Mouse (Mus musculus): ENCODE measurements around the gene Selenof.

Selenof gene

DNA sequence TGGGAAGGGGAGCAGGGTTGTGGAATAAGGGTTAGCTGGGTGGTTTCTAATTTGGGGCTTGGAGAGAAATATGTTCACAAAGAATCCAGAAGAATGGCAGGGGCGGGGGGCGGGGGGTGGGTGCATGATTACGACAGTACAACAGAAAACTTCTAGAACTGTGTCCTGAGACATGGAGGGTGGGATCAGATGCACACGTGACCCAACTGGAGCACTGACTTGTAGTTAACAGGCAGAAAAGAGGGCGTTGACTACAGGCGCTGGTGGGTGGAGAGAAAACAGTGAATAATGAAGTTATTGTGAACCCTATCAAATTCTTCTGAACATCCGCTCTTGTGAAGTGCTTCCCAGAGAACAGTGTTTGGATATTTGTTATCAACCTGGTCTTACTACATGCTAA, 6.2 kb upstream of the Selenof start:
- DNase-seq (ENCODE audit: low spot score) = no peak

- peak; percentile 32 for DNase-seq (ENCODE audit: low spot score)
Observed at GRCm38 (mm10) chr3:144565212-144565611, 4.9 kb upstream of the Selenof start.

DNA sequence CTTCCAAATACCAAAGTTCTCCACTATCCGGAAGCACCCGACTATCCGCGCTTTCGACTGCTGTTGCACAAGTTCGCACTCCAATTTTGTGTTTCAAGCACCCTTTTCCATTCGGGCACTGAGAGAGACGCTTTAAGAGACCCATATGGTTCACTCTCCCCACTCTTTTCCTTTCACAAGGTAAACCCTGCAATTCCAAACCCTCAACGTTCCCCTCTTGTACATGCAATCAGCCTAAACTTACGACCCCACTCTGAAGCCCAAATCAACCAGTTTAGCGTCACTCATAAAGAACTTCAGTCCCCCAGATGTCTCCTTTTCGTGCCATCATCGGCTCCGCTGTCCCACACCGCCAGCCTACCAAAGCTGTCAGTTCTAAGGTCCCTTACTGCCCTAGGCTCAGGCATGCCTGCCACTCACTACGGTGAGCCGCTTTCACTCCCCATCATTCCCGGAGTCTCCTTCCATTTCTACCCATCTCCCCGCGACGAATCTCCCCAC, 1.2 kb upstream of the Selenof start:
- peak; percentile 55 for DNase-seq (ENCODE audit: low spot score)

- DNase-seq (ENCODE audit: low spot score) = peak; percentile 18
Observed at GRCm38 (mm10) chr3:144569401-144569971, 618 bp upstream of the Selenof start.

DNA sequence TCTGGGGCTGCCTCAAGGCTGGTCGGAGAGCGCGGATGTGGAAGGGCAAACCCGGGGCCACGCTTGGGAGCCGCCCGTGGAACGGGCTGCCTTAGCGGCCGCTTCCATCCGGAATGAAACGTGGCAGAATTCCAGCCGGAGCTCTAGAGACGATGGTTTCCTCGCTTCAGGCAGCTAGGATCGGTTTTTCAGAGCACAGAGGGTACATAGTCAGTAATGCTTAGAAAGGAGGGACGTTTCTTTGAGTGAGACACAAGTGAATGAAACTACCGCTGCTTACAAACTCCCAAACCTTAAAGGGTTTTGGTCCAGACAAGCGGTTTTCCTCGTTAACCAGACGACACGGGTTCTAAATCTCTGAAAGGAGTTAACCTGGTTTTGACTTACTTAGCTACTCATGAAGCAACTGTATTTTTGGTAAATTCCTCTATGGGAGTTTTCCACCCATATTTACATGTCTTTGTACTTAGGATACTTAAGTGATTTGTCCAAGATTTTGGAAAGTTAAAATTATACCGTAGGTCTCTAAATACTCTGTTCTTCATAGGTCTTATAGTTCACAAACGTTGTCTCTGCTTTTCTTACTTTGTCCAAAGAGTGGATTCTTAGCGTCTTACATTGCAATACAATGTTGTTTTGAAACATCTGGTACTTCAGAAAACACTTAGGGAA, 848 bp downstream of the Selenof start:
- DNase-seq (ENCODE audit: low spot score) = no peak

- peak; percentile 77 for DNase-seq (ENCODE audit: low spot score)
Observed at GRCm38 (mm10) chr3:144574256-144574655, 4.2 kb downstream of the Selenof start.

- no peak for DNase-seq (ENCODE audit: low spot score)
Observed at GRCm38 (mm10) chr3:144577366-144578340, 7.5 kb downstream of the Selenof start.

GRCm38 (mm10) chr3:144578921-144579320, 8.8 kb downstream of the Selenof start:
- no peak for DNase-seq (ENCODE audit: low spot score)

- no peak for DNase-seq (ENCODE audit: low spot score)
Observed at GRCm38 (mm10) chr3:144579796-144580195, 9.7 kb downstream of the Selenof start.

GRCm38 (mm10) chr3:144580281-144580680, 10.2 kb downstream of the Selenof start:
- no peak for DNase-seq (ENCODE audit: low spot score)

DNA sequence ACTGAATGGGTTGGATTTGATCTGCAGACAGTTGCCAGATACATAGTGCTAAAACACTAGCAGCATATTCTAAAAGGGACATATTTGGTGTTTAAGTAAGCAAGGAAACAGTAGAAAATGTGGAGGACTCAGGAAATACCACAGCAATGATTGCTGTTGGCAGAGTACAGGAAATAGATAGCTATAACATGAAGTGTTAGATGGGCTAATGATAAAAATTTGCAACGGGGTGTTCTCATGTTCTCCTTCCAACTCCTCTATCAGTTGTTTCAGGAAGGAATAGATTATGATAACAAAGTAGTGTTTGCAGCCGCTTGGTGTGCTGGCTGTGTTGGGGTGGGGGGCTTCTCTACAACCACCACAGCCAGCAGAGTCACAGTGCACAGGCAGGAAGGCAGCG, 11.7 kb downstream of the Selenof start:
- no peak for DNase-seq (ENCODE audit: low spot score)

DNA sequence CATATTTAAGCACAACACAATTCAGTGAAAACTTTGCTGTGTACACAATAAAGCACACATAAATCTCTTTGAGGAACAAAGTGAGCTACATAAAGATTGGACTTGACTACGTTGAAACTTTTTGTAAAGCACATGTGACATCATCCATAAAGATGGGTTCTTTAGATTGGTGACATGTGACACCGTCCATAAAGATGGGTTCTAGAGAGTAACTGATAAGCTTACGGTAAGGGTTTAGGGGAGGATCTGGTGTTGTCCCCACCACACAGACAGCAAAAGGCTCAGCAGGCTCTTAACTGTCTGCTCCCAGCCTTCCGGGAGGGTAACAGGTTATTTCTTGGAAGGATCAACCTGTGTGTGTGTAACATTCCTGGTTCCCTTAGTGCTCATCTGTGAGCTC, 12.2 kb downstream of the Selenof start:
- no peak for DNase-seq (ENCODE audit: low spot score)

DNA sequence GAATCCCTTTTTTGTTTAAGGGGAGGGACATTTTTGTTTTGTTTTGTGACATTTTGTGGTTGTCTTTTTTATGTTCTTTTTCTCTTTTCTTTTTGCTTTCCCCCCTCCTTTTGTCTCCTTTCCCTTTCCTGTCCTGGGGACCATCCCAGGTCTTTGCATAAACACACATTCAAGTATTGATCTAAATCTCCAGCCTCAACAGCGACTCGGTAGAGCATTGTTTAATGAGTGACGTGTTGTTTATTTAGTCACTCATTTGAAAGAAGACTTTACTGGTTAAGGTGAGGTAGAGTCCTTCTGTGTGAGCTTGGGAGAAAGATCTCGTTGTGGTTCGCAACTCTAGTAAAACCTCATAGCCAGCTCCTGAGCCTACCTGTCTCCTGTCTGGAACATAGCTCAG, 13.7 kb downstream of the Selenof start:
- no peak for DNase-seq (ENCODE audit: low spot score)

DNA sequence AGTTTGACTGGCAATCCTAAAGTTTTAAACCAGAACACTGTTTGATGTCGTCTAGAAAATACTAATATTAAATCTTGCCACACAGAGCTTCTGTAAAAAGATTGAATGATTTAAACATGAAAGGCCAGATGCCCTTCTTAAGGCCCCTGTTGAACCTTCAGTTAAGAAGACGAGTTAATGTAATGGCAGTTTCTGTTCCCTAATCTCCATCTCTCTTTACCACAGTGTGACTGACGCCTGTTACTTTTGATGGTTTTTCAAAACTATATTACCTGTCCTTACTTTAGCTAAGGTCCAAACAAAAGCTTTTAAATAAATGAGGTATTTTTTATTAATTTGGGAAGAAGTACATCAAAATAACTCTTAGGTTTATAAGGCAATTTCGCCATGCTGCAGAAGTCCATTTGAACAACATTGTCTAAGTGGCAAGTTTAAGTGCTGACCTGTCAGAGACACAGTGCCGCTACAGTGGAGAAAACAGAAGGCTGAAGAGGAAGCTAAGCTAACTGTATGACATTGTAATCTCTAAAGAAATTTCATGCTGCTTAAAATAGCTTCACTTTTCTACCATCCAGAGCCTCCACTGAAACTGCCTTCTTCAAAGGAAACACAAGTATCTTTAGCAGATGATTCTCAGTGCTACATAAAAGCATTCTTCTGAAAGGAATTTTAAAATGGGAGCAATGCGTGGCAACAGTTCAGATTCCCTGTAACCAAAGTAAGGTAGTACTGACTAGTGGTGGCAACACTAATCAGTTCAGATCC, 14.9 kb downstream of the Selenof start:
- no peak for DNase-seq (ENCODE audit: low spot score)

- DNase-seq (ENCODE audit: low spot score) = peak; percentile 40
Observed at GRCm38 (mm10) chr3:144586731-144587130, 16.6 kb downstream of the Selenof start.

DNA sequence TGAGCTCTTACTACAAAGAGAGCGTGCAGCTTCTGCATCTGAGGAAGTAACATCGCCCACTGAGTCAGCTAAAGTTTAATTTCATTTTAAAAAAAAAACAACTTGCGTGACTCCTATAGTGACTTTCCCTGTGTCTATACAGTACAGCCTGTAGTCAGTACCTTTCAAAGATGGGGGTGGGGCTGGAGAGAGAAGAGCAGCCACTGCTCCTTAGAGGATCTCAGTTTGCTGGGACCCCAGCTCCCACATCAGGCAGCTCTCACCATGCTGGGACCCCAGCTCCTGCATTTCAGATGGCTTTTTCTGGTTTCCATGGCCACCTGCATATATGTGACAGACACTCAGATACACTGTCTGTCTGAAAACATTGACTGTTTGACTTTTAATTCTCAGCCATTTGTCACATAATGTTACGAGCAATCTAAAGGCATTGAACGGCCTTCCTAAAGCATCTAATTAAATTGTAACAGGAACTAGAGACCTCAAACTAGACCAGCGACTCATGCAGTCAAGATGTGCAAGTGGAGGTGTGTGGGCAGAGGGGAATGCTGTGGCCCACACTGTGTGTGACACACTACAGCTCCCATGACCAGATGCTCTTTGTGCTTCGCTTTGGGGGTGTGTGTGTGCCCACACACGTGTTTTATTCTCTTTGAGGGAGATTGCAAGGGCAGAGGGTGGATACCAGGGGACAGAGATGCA, 19.2 kb downstream of the Selenof start:
- DNase-seq (ENCODE audit: low spot score) = no peak

DNA sequence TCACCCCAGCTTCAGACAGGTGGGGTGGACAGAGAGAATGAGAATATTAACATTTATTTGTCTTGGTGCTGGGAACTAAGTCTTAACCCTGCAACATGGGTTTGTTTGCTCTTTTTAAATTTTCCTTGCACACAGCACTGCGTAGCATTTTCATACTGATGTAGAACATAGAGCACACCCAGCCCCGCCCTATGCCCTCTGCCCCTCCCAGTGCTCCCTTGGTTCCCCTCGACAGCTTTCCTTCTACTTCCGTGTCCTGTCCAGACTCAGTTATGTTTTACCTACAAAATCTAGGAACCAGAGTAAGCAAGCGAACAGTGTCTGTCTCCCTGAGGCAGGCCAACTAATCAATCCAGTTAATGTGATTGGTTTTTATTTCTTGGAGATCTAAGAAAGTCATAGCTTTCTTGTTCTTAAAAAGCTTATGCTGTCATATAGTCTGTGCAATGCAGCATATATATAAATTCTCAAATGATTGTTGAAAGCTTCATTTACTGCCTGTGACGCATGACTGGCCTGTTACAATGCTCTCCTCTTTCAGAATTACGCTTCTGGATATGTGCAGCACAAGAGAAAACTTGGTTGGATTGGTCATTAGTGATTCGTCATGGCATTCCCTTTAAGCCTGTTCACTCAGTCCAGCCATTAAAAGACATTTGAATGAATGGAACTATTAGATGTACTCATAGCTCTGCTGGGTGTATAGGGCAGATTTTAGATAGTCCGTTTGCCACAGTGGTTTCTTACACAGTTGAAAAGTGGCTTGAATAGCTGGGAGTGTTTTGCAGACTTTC, 23.1 kb downstream of the Selenof start:
- DNase-seq (ENCODE audit: low spot score) = no peak

- DNase-seq (ENCODE audit: low spot score) = no peak
Observed at GRCm38 (mm10) chr3:144597121-144597520, 27.0 kb downstream of the Selenof start.

DNA sequence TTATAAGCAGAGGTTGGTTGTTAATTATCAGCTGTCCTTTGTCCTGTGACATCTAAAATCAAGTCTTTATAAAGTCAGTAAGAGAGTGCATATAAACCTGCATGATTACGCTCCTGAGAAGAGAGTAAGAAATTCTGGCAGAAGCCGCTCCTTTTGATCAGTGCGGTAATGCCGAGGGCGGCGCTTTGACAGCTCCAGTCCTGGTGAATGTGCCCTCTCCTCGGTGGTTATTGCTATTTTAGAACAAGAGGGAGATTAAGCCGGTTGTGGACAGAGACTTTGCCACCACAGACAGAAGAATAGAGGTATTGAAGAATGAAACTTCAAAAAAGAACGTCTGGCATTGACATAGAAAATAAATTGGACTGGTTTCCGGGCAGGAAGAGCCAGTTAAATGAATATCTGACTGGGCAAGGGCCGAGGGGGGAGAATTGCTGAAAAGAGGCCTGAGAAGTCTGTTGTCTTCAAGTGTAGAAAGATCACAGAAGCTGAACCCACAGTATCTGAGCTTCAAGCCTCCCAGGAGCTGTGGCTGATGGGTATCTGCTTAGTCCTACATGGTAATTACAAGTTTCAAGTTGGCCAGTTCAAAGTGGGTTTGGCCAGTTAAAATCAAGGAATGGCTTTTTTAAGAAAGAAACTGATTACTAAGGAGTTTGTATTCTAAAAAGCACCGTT, 27.8 kb downstream of the Selenof start:
- DNase-seq (ENCODE audit: low spot score) = no peak

- no peak for DNase-seq (ENCODE audit: low spot score)
Observed at GRCm38 (mm10) chr3:144602413-144602812, 32.3 kb downstream of the Selenof start.

Measured in lung, postnatal 25 days (tissue).